Mouse (Mus musculus) layer of hippocampus, adult 9-11 months (tissue): Measurements from ENCODE around the gene Prr5l.

Source experiments
- DNase-seq: peaks from one replicate; pipeline ENCODE4 v3.0.0; 2022

The Prr5l gene

GRCm38 (mm10) chr2:101717162-101717561 is 165.7 kb downstream of the Prr5l start:
- no peak for DNase-seq

DNA sequence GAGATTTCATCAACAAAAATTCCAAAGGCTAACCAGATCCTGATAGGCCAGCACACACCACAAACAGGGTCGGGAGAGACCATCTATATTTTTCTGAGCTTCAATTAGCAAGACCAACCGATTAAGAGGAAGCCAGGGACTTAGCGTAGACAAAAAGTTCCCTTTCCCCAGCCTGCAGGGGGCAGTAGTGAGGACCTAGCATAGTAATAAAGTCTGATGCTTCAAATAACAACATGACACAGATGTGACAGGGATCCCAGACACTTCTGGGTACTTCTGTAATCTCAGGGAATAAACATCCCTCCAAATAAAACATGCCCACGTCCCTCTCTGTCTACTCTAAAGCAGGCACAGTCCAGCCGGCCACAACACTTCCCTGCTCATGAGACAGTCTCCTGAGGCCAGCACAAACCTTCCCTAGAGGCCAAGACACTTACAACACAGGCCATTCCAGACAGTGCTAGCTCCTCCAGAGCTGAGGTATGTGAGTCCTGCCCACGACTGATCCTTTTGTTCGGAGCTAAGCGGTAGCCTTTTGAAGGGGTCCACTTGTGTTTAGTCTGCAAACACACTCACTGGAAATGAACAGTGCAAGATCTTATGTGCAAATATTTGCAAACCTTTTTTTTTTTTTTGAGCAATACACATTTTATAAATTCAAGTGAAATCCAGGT is 167.0 kb downstream of the Prr5l start:
- DNase-seq, result no peak

DNA sequence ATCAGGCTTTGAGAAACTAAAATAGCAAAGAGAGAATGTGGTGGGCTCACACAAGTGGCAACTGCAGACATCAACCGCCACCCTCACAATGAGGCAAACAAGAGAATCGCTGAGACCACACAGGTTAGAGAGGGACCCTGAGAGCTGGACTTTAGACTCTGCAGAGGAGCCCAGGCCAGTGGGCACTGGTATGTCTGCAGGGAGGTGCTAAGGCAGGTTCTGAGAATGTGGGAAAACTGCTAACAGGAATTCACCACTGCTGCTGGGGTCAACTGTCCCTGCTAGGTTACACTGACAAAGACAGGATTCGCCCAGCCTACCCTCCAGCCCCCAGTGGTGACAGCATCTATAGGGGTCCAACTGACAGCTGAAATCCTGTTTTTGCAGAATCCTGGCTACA is 171.2 kb downstream of the Prr5l start:
- DNase-seq, result no peak

DNA sequence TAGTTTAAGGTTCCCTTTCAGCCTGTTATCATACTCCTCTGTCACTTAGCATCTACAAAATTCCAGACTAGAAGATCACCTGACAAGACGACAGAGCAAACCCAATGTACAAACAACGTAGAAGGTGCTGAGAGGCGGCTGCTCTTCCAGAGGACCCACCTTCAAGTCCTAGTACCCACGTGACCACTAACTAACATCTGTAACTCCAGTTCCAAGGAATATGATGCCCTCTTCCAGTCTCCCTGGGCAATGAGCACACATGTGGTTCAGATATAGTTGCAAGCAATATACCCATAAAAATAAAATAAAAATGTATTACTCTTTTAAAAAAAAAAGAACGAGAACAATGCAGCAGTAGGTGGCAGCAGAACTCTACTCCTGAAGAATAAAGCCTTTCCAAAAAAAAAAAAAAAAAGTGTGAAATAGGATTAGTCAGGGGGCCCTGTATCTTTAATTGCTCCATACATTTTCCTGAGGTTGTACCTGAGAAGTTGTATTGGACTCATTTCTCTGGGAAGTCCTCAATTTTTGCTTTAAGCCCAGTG is 176.8 kb downstream of the Prr5l start:
- no peak for DNase-seq

GRCm38 (mm10) chr2:101699284-101699683 is 183.5 kb downstream of the Prr5l start:
- DNase-seq, result no peak

- DNase-seq, result no peak
Measured at GRCm38 (mm10) chr2:101695584-101695983, 187.2 kb downstream of the Prr5l start.

GRCm38 (mm10) chr2:101693577-101694215 is 189.1 kb downstream of the Prr5l start:
- no peak for DNase-seq

DNA sequence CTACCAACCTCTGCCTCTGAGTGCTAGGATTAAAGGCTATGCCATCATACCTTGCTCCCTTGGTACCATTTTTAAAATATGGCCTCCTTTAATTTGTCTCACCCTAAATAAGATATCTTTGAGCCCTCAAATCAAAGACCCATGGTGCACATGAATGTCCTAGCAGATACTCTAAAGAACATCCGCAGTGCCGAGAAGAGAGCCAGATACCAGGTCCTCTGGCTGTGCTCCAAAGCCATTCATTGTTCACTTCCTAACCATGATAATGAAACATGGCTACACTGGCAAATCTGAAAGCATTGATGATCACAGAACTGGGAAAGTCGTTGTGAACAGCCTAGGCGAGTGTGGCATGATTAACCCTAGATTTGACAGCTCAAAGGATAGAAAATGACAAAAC is 189.8 kb downstream of the Prr5l start:
- DNase-seq, result no peak

DNA sequence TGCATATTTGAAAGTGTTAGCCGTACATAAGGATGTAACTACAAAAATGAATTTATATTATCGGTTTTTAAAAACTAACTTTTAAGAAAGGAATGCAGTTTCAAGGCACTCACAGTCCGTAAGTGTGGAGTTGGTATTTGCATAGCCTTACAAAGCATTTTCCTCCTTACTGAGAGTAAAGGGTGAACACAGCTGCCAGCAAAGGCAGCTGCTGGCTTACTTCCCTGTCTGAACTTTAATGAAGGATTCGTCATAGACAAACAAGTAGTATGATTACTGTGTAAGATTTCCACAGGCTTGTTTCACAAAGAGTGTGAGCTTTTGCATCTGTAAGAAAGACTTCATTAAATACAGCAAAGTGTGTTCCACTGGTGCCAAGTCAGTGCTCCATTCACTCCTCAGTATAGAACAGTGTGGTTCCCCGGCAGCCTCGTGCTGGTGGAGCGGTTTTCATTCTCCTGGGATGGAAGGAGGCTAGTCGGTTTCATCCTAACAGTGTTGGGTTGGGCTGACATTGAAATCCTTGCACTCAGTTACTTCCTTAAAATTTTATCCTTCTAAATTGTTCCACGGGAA is 192.5 kb downstream of the Prr5l start:
- DNase-seq, result no peak

DNA sequence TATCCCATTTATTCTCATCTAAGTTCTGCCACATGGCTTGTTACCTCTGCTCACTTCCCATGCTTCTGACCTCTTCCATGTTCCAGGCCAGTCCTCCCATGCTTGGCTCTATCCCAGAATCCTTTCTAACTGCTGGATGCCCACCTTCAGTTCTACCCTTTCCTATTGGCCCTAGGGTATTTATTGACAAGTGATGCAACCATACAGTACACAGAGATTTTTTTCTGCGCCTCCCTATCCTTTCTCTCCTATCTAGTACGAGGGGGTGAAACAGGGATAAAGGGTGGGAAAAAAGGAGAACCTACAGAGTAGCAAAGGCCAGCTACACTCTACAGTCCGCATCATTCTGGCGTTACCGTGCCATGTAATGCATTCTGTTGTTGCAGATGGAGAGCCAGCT is 194.8 kb downstream of the Prr5l start:
- no peak for DNase-seq

DNA sequence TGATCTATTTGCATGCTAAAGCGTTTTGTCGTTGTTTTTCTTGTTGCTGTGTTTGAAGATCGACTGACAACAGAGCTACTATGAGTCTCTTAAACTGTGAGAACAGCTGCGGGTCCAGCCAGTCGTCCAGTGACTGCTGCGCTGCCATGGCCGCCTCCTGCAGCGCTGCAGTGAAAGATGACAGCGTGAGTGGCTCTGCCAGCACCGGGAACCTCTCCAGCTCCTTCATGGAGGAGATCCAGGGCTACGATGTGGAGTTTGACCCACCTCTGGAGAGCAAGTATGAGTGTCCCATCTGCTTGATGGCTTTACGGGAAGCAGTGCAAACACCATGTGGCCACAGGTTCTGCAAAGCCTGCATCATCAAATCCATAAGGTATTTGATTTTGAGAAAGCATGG is 198.4 kb downstream of the Prr5l start:
- DNase-seq, result no peak

- no peak for DNase-seq
Measured at GRCm38 (mm10) chr2:101679164-101679784, 203.6 kb downstream of the Prr5l start.

GRCm38 (mm10) chr2:101678236-101679021 is 204.4 kb downstream of the Prr5l start, which contains the start of gene Traf6:
Gene Traf6 (plus strand): TSS chr2:101678429.
- peak; percentile 87 for DNase-seq

DNA sequence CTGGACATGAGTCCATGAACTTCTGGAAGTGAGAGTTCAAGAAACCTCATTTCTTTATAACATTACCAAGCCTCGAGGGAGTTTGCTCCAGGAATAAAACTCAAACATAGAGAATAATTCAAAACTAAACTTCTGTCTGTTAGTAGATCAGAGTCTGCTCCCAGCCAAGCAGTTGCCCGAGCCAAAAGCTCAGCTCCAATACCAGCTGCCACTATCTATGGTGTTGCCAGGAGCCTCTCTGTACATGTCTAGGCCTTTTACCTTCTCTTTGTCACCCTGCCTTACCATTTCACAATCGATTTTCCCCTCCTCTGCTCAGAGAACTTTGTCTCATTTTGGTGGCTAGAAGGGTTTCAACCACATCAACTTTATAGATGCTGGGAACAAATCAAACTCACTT is 209.3 kb downstream of the Prr5l start:
- peak; percentile 44 for DNase-seq

GRCm38 (mm10) chr2:101668751-101669150 is 214.1 kb downstream of the Prr5l start:
- no peak for DNase-seq

GRCm38 (mm10) chr2:101665703-101666092 is 217.1 kb downstream of the Prr5l start:
- no peak for DNase-seq

- peak; percentile 90 for DNase-seq
Measured at GRCm38 (mm10) chr2:101665058-101665702, 217.6 kb downstream of the Prr5l start.
